Mouse (Mus musculus): ENCODE data around the gene Cd7. TPM values are rescaled to one million over a fixed set of nuclear protein-coding genes. Genes with fewer than 3 reads are reported as not detected.
A peak's percentile ranks its signal among the peaks of the same experiment; 100 is the strongest.

Cd7 gene
- polyA plus RNA-seq, 1 experiment from 2014 or later, result 2.0 TPM

GRCm38 (mm10) chr11:120990951-120991526, 48.2 kb downstream of the Cd7 start, which contains the start of gene Csnk1d:
TSS of gene Csnk1d (minus strand) at chr11:120991330.
- under 1% methylated on average over 59 of the region's 59 CpGs for WGBS (ENCODE audit: missing documents)
- Histone ChIP-seq H3K4me3 (ENCODE audit: inconsistent target) (peak within 1 kb of the TSS; percentile 59), H3K27ac (peak within 1 kb of the TSS; percentile 35; the same call in 1 of the 2 replicates), H3K36me3 (ENCODE audit: inconsistent target) (peaks cover 5% of the 10 kb centered on the region; the same call in 1 of the 2 replicates), H3K79me2 (ENCODE audit: inconsistent target) (peaks cover 54% of the 10 kb centered on the region)

- 2% methylated on average over 8 of the region's 35 CpGs for WGBS (ENCODE audit: missing documents)
- H3K27ac ChIP-seq, result no peak overlapping the region
- peaks cover 62% of the 10 kb centered on the region for H3K79me2 ChIP-seq (ENCODE audit: inconsistent target)
- peak overlapping the region; percentile 47 for H3K4me3 ChIP-seq (ENCODE audit: inconsistent target)
- peaks cover 10% of the 10 kb centered on the region; the same call in 1 of the 2 replicates for H3K36me3 ChIP-seq (ENCODE audit: inconsistent target)
Observed at GRCm38 (mm10) chr11:120990126-120990781, 49.0 kb downstream of the Cd7 start.

GRCm38 (mm10) chr11:120989523-120989922, 49.7 kb downstream of the Cd7 start:
- peaks cover 10% of the 10 kb centered on the region; the same call in 1 of the 2 replicates for H3K36me3 ChIP-seq (ENCODE audit: inconsistent target)
- peaks cover 69% of the 10 kb centered on the region for H3K79me2 ChIP-seq (ENCODE audit: inconsistent target)
- WGBS (ENCODE audit: missing documents), result 8% methylated on average over 1 of the region's 1 CpGs
- H3K27ac ChIP-seq, result no peak overlapping the region
- peak overlapping the region; percentile 47 for H3K4me3 ChIP-seq (ENCODE audit: inconsistent target)

- Histone ChIP-seq H3K79me2 (ENCODE audit: inconsistent target) (peaks cover 80% of the 10 kb centered on the region), H3K27ac (no peak overlapping the region), H3K36me3 (ENCODE audit: inconsistent target) (peaks cover 10% of the 10 kb centered on the region; the same call in 1 of the 2 replicates), H3K4me3 (ENCODE audit: inconsistent target) (no peak overlapping the region)
- 43% methylated on average over 4 of the region's 4 CpGs for WGBS (ENCODE audit: missing documents)
Observed at GRCm38 (mm10) chr11:120988410-120988809, 50.8 kb downstream of the Cd7 start.

- peaks cover 88% of the 10 kb centered on the region for H3K79me2 ChIP-seq (ENCODE audit: inconsistent target)
- peaks cover 10% of the 10 kb centered on the region; the same call in 1 of the 2 replicates for H3K36me3 ChIP-seq (ENCODE audit: inconsistent target)
- WGBS (ENCODE audit: missing documents), result 94% methylated on average over 3 of the region's 3 CpGs
- H3K27ac ChIP-seq, result no peak overlapping the region
- no peak overlapping the region for H3K4me3 ChIP-seq (ENCODE audit: inconsistent target)
Observed at GRCm38 (mm10) chr11:120987608-120988007, 51.6 kb downstream of the Cd7 start.

Other genes with a start within 250 kb of the Cd7 start
- 17.1 to 33.6 TPM (median 26.6 TPM) in 3 replicates for gene Dus1l, start 243.0 kb downstream of the Cd7 start, polyA plus RNA-seq (2018)
- 20.8 to 45.3 TPM (median 23.6 TPM) in 3 replicates for gene Fasn, start 214.9 kb downstream of the Cd7 start, polyA plus RNA-seq (2018)
- 1.4 to 3.2 TPM (median 1.7 TPM) in 3 replicates for gene Ccdc57, start 106.5 kb downstream of the Cd7 start, polyA plus RNA-seq (2018)
- gene Slc16a3, start 90.9 kb downstream of the Cd7 start, polyA plus RNA-seq (2018), result 5.7 to 18.5 TPM (median 14.2 TPM) in 3 replicates
- 77.7 to 122 TPM (median 77.9 TPM) in 3 replicates for gene Csnk1d, start 48.1 kb downstream of the Cd7 start, polyA plus RNA-seq (2018)
- gene Sectm1b, start 24.2 kb upstream of the Cd7 start, polyA plus RNA-seq (2018), result not detected in 3 replicates
- gene Sectm1a, start 41.8 kb upstream of the Cd7 start, polyA plus RNA-seq (2018), result 0.47 TPM in 1 of 3 replicates, not detected in the others
- not detected in 3 replicates for gene Tex19.2, start 79.3 kb upstream of the Cd7 start, polyA plus RNA-seq (2018)
- not detected in 3 replicates for gene Tex19.1, start 106.7 kb upstream of the Cd7 start, polyA plus RNA-seq (2018)
- not detected in 3 replicates for gene Uts2r, start 120.9 kb upstream of the Cd7 start, polyA plus RNA-seq (2018)
- 3.2 to 5.5 TPM (median 4.4 TPM) in 3 replicates for gene Hexdc, start 165.0 kb upstream of the Cd7 start, polyA plus RNA-seq (2018)
- gene Ogfod3, start 165.3 kb upstream of the Cd7 start, polyA plus RNA-seq (2018), result 8.1 to 12.7 TPM (median 12.5 TPM) in 3 replicates
- gene Cybc1, start 189.9 kb upstream of the Cd7 start, polyA plus RNA-seq (2018), result 46.9 to 74.0 TPM (median 67.5 TPM) in 3 replicates
- 6.9 to 20.7 TPM (median 17.3 TPM) in 3 replicates for gene Narf, start 197.8 kb upstream of the Cd7 start, polyA plus RNA-seq (2018)
- gene Foxk2, start 220.6 kb upstream of the Cd7 start, polyA plus RNA-seq (2018), result 20.0 to 26.9 TPM (median 20.9 TPM) in 3 replicates

All from macrophage (primary cell).